Mouse (Mus musculus) ES-Bruce4 (cell line): Measurements from ENCODE around the gene Gm9732.
"Not testable (repeated sequence)": the region's sequence is repeated elsewhere in the genome, so short reads cannot be mapped to it uniquely, and the experiment has no call there.

Experiments used
- CTCF ChIP-seq: IDR thresholded peaks from one replicate; pipeline ENCODE4 v1.8.1; 2011; ENCODE audit warnings: low read depth, low read length
- POLR2A ChIP-seq: IDR thresholded peaks from one replicate; pipeline ENCODE4 v1.8.1; 2011; ENCODE audit warnings: low read length; ENCODE audit not compliant: insufficient read depth

GRCm38 (mm10) chr14:43263421-43263820 is 11.4 kb upstream of the Gm9732 start:
- TF ChIP-seq CTCF, POLR2A: not testable (repeated sequence)
